Mouse (Mus musculus) embryonic facial prominence, embryonic 10.5 days (tissue): ENCODE measurements at regions not wholly inside any gene's neighbourhood (a gene's known extent, or its start where the extent isn't known, plus 50 kb on each side); places are given as distances from the start of the nearest gene placed in this dataset.

ENCODE experiments used
- DNase-seq: peaks from one replicate; pipeline ENCODE4 v3.0.0-alpha.2; 2017; ENCODE audit warnings: low spot score
- H3K27ac ChIP-seq: fragments of 300-500 bp; sonication (generic); replicated peaks from 2 replicates; pipeline ENCODE4 v1.5.1; 2016; ENCODE audit warnings: mild to moderate bottlenecking
- H3K27me3 ChIP-seq: fragments of 300-500 bp; sonication (generic); replicated peaks from 2 replicates; pipeline ENCODE4 v1.6.1; 2016; ENCODE audit warnings: low read depth, mild to moderate bottlenecking; ENCODE audit not compliant: poor library complexity, severe bottlenecking
- H3K36me3 ChIP-seq: fragments of 300-500 bp; sonication (generic); replicated peaks from 2 replicates; pipeline ENCODE4 v1.6.1; 2016; ENCODE audit warnings: mild to moderate bottlenecking, moderate library complexity
- H3K4me1 ChIP-seq: fragments of 300-500 bp; sonication (generic); 2 replicates; pipeline ENCODE4 v1.6.1; 2016
- H3K4me3 ChIP-seq: fragments of 300-500 bp; sonication (generic); 2 replicates; pipeline ENCODE4 v1.5.1; 2016; ENCODE audit warnings: mild to moderate bottlenecking, moderate library complexity
- H3K9me3 ChIP-seq: fragments of 300-500 bp; sonication (generic); 2 replicates; pipeline ENCODE4 v1.6.1; 2016; ENCODE audit warnings: mild to moderate bottlenecking
- WGBS: fragments of 180-500 bp; shearing (Covaris S2); methylation state at CpG from one replicate; pipeline ENCODE4 v1.1.7; 2016; 5-methylcytosine and 5-hydroxymethylcytosine counted together

DNA sequence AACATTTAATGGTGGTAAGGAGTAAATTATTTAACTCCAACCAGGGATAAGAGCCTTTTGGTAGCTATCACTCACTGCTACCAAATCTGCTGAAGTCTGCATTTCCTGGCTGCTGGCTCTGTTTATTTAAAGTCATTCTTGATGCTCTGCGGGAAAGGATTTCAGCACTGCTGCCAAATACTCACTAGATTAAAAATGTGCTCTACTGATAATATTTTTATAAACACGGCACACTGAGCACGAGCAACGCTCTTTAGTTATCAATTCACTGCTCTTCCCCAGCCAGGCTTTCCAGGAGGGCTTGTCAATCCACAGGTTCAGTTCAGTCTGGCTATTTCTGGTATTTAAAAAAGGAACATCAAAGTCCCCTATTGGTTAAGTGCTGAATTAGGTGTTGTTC, 591.3 kb upstream of the Cited2 start:
- H3K27me3 ChIP-seq = no peaks in the 10 kb centered on the region
- H3K27ac ChIP-seq = no peak overlapping the region
- no peaks in the 10 kb centered on the region for H3K36me3 ChIP-seq
- DNase-seq = no peak
- WGBS = 69% methylated on average over 4 of the region's 4 CpGs
- H3K9me3 ChIP-seq = no peaks in the 10 kb centered on the region
- H3K4me3 ChIP-seq = no peak overlapping the region
- no peaks in the 10 kb centered on the region for H3K4me1 ChIP-seq

DNA sequence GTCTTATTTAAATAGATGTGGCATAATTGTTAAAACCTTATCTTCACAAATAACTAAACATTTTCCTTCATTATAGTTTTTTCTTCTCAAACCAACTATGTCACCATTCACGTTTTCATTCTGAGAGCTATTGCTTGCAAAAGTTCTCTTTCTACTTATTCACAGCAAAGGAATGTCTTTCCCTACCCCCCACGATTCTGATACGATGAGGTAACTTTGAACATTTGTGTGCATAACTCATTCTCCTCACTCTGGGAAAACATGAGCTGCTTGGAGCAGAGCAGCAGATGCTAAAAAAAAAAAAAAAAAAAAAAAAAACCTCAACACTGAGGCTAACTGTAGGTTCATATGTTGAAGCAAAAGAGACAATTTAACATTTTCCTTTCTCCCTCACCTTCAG, 547.6 kb upstream of the Cited2 start:
- no peak overlapping the region for H3K4me3 ChIP-seq
- H3K27me3 ChIP-seq = no peaks in the 10 kb centered on the region
- no peak overlapping the region for H3K27ac ChIP-seq

DNA sequence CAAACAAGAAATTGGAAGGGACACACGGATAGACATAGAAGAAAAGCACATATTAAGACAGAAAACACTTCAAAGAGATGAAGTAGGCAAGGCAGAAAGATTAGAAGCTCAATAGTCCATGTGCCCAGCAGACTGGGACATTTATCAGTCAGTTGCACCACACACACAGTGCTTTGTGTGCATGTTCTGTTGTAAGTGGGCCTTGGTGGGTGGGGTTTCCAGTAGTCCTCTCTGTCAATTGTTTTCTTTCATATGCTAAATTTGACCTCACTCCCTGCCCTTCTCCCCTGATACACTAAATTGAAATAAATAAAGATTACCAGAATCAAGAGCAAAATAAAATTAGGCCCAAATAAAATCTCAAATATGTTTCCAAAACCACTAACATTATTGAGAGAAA, 546.0 kb upstream of the Cited2 start:
- H3K27me3 ChIP-seq = no peaks in the 10 kb centered on the region
- H3K4me3 ChIP-seq = no peak overlapping the region
- no peaks in the 10 kb centered on the region for H3K36me3 ChIP-seq
- H3K4me1 ChIP-seq = peaks cover 15% of the 10 kb centered on the region
- no peaks in the 10 kb centered on the region for H3K9me3 ChIP-seq
- no peak overlapping the region for H3K27ac ChIP-seq
- WGBS = 76% methylated on average over 1 of the region's 1 CpGs
- no peak for DNase-seq

More for the DNA sequence above, 547.6 kb upstream of the Cited2 start:
- H3K36me3 ChIP-seq = no peaks in the 10 kb centered on the region
- H3K4me1 ChIP-seq = peaks cover 15% of the 10 kb centered on the region
- 67% methylated on average over 3 of the region's 3 CpGs for WGBS
- H3K9me3 ChIP-seq = no peaks in the 10 kb centered on the region
- DNase-seq = no peak

DNA sequence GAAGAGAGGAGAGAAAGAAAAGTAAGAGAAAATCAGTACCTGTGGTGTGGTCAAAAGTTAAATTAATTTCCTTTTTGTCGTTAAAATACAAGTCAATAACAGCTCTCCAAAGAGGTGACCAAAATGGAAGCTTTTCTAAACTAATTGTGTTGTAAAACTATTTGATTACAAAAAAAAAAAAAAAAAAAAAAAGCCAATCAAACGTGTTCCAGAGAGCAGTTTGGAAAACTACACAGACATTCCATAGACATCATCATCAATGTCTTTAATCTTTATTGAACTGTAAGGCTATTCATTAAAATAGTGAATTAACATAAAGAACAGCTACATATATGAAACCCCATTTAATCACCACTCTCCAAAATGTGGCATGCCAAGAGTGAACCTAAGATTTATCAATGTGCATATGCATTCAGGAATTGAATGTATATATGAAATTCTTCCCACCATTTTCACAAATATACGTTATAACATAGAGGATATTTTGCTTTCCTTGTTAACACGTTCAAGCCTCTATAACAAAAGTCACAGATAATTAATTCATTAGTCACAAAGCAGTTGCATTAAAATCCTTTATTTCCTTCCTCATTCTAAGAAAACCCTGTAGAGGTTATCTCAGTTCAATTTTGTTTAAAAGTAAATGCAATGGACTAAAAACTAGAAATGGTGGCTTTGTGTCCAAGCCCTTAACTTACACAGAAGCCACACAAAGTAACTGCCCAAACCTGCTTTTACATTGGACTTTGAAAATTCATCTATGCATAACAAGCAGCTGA, 545.3 kb upstream of the Cited2 start:
- Histone ChIP-seq H3K4me3 (no peak overlapping the region), H3K36me3 (no peaks in the 10 kb centered on the region), H3K27ac (no peak overlapping the region), H3K27me3 (no peaks in the 10 kb centered on the region), H3K9me3 (no peaks in the 10 kb centered on the region), H3K4me1 (peaks cover 15% of the 10 kb centered on the region)
- DNase-seq = no peak
- 87% methylated on average over 4 of the region's 4 CpGs for WGBS

DNA sequence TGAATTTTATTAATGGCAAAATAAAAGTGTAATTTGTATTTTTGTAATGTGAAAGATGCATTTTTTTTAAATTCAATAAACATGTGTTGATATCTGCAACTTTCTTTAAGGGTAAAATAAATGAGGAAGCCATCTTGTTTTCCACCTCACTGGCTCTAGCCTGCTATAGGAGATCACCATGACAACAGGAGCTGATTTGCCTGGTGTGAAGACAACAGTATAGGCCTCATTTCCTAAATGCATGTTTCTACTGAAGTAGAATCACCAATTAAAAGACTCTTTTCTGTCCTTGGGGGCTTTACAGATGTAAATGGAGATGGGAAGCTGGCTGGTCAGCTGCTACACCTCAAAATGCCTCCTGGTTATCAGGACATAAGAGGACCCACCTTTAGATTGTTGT, 544.4 kb upstream of the Cited2 start:
- no peaks in the 10 kb centered on the region for H3K27me3 ChIP-seq
- H3K27ac ChIP-seq = no peak overlapping the region
- H3K9me3 ChIP-seq = no peaks in the 10 kb centered on the region
- H3K36me3 ChIP-seq = no peaks in the 10 kb centered on the region
- DNase-seq = no peak
- peaks cover 15% of the 10 kb centered on the region for H3K4me1 ChIP-seq
- no peak overlapping the region for H3K4me3 ChIP-seq

DNA sequence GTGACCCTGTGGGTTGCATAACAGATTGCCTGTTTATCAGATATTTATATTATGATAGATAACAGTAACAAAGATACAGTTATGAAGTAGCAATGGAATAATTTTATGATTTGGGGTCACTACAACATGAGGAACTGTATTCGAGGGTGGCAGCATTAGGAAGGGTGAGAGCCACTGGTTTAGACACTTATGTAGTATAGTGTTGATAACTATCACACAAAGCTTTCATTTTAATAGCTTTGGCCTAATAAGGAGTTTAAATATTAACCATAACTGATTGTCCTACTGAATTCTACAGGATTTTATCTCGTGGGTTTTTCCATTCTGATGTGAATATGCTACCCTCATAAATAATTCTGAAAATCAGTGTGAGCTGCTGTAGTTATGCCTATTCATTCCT, 538.6 kb upstream of the Cited2 start:
- Histone ChIP-seq H3K27ac (no peak overlapping the region), H3K4me3 (no peak overlapping the region)
- DNase-seq = no peak

DNA sequence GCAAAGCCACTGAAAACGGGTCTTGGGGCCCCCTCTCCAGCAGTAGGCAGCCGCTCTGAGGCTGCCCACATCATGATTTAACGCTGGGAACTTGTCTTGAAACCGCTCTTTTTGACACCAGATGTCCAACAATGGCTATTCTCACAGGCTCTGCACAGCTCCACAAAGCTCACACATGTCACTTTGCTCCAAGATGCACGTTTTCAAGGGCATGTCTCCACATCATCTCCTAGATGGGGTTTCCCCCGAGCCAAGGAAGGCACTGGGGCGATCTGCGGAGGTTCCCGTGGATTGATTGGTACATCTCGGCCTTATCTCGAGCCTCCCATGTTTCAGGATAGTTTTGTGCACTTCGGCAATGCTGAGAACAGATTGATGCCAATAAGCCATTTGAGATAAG, 526.8 kb upstream of the Cited2 start:
- Histone ChIP-seq H3K36me3 (no peaks in the 10 kb centered on the region), H3K4me1 (peaks cover 8% of the 10 kb centered on the region), H3K4me3 (no peak overlapping the region), H3K9me3 (no peaks in the 10 kb centered on the region), H3K27me3 (no peaks in the 10 kb centered on the region), H3K27ac (peak overlapping the region; percentile 57; the same call in 1 of the 2 replicates)
- no peak for DNase-seq
- WGBS = 59% methylated on average over 12 of the region's 12 CpGs

More for the DNA sequence above, 538.6 kb upstream of the Cited2 start:
- peaks cover 4% of the 10 kb centered on the region; the same call in 1 of the 2 replicates for H3K9me3 ChIP-seq
- 68% methylated on average over 2 of the region's 2 CpGs for WGBS
- H3K36me3 ChIP-seq = no peaks in the 10 kb centered on the region
- no peaks in the 10 kb centered on the region for H3K4me1 ChIP-seq
- no peaks in the 10 kb centered on the region for H3K27me3 ChIP-seq

DNA sequence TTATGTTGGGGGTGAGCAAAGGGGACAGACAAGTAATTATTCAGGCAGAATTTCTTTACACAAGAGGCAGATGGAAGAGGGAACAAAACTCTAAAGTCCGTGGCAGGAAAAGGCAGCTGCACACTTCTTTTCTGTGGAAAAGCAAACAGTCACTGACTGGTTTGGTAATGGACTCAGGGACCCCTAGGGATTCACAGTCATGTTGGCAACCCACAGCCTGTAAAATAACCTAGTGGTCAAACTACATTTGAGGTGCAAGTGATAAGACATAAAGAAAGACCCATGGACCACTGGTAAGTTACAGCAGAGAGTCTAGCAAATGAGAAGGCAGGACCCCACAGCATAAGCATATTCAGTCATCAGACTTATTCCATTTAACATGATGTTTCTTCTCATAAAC, 526.4 kb upstream of the Cited2 start:
- 36% methylated on average over 1 of the region's 1 CpGs for WGBS
- Histone ChIP-seq H3K4me1 (peaks cover 8% of the 10 kb centered on the region), H3K9me3 (no peaks in the 10 kb centered on the region), H3K27ac (0 out of 2 replicates have a peak overlapping the region, but pooled peaks have one; percentile 57), H3K4me3 (no peak overlapping the region), H3K36me3 (no peaks in the 10 kb centered on the region), H3K27me3 (no peaks in the 10 kb centered on the region)
- no peak for DNase-seq

DNA sequence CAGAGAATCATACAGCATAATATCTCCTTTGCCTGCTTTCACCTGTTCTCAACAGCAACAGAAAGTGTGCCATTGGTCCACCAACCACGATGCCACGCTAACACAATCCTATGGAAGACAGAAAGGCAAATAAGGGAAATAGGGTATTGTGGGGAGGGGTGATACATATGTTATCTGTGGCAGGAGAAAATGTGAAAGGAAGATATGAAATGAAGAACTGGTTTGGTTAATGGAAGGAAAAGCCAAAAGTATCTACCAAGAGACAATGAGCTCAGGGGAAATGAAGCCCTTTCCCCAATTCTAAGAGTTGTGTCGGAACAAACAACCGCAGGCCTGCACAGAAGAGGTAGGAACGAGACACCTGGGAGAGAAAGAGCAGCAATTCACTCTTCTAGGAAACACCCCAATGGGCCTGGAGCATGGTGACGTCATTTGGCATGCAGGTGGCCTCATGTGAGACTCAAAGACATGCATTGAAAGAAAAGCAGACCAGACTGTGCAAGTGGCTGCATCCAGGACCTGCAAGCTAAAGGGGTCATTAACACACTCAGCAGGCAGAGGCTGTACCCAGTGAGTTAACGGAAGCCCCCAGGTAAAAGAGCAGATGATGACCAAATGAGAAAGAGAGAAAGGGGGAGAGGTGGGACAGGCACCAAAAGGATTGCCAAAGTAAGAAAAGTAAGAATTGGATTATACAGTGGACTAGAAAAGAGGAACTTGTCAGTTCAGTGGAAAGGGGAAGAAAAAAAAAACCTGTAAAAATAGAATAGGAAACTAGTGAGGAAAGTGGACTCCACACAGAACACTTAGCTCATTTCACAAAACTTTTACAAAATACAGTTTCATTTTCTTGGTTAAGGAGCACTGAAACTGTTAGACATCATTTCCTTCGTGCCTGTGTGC, 522.2 kb upstream of the Cited2 start:
- WGBS = 82% methylated on average over 8 of the region's 8 CpGs
- Histone ChIP-seq H3K27ac (no peak overlapping the region), H3K9me3 (no peaks in the 10 kb centered on the region), H3K4me1 (peaks cover 22% of the 10 kb centered on the region), H3K27me3 (no peaks in the 10 kb centered on the region), H3K36me3 (no peaks in the 10 kb centered on the region), H3K4me3 (no peak overlapping the region)
- no peak for DNase-seq

DNA sequence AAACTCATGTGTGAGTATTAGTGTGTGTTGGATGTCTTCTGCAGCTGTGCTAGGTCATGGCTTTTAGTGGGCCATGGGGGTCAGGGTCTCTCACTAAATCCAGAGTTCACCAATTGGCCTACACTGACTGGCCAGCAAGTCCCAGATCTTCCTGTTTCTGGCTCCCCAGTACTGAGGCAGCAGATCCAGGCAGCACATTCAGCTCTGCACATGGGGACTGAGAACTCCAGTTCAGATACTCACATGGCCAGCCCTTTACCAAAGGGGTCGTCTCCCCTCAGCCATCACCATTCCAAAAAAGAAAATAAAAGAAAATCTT, 521.6 kb upstream of the Cited2 start:
- Histone ChIP-seq H3K4me1 (peaks cover 18% of the 10 kb centered on the region), H3K4me3 (no peak overlapping the region), H3K27me3 (no peaks in the 10 kb centered on the region), H3K36me3 (no peaks in the 10 kb centered on the region), H3K27ac (no peak overlapping the region), H3K9me3 (no peaks in the 10 kb centered on the region)
- whole genome bisulfite sequencing = 85% methylated on average over 1 of the region's 1 CpGs
- DNase-seq = no peak

DNA sequence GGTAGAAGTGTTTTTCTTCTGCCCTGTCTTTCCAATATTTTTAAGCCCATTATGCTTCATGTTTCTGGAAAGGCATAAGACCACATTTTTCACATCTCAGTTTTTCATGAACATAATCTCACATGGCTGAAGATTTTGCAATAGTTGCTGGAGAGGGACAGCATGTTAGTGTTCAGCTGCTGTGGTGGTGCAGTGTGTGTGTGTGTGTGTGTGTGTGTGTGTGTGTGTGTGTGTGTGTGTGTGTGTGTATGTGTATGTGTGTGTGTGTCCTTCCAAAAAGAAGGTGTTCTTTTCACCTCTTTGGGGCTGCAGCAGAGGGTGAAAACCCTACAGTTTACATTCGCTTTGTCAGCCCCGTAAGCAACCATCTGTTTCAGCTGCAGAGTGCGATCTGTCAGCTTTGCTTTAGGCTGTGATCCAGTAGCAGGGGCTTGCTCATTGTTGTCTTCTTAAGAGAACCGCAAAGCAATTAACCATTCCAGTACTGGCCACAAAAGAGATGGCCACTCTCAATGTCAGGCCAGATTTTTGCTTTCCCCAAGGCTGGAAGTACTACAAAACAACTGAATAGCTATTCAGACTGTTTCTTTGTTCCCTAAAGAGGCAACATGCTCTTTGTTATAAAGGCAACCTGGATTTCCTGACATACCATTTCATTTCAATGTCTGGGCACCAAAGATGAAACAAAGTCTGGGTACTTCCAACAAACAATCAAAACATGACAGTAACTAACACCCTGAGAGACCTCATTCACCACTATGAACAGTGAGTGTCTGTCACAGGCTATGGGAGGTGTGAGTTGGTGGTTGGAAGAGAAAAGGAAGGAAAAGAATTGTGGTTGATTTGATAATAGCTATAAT, 520.2 kb upstream of the Cited2 start:
- peak; percentile 14 for DNase-seq
- 25% methylated on average over 4 of the region's 4 CpGs for WGBS
- H3K27ac ChIP-seq = peak overlapping the region; percentile 45

DNA sequence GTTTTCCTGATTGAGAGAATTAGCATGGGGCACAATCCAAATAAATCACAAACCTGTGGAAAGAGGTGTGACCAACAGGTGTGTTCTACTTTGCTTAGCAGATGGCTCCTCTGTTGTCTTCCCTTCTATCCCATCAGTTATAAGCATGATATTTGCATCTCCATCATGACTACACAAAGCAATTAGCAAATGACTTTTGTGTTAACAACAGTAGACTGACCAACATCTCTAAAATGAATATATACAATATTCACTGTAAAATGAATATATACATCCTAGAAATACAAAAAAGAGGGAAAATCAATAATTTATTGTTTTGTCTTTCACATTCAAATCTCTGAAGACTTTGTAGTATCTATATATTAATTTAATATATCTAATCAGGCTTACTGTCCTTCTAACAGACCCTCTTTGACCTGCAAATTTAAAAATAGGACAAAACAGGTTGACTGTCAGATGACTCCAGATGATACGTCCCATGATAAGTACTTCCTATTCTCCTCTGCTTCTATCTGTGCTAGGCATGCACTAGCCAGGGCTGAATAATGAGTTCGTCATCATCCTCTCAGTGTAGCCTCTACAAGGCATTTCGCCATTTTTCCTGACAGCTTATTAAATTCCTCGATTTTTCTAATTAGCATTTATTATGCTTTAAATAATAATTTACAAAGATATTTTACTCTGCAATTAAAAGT, 519.5 kb upstream of the Cited2 start:
- DNase-seq = no peak
- Histone ChIP-seq H3K27ac (peak overlapping the region; percentile 45; the same call in 1 of the 2 replicates), H3K27me3 (no peaks in the 10 kb centered on the region)

More for the DNA sequence above, 520.2 kb upstream of the Cited2 start:
- Histone ChIP-seq H3K27me3 (no peaks in the 10 kb centered on the region), H3K36me3 (no peaks in the 10 kb centered on the region), H3K9me3 (no peaks in the 10 kb centered on the region), H3K4me3 (no peak overlapping the region), H3K4me1 (peaks cover 14% of the 10 kb centered on the region)

More for the DNA sequence above, 519.5 kb upstream of the Cited2 start:
- H3K4me1 ChIP-seq = peaks cover 14% of the 10 kb centered on the region
- WGBS = 88% methylated on average over 4 of the region's 4 CpGs
- H3K36me3 ChIP-seq = no peaks in the 10 kb centered on the region
- H3K9me3 ChIP-seq = no peaks in the 10 kb centered on the region
- H3K4me3 ChIP-seq = no peak overlapping the region
